Mouse (Mus musculus): ENCODE results near the gene Elmod1.
"Not testable (repeated sequence)": the region's sequence is repeated elsewhere in the genome, so short reads cannot be mapped to it uniquely, and the experiment has no call there.

Gene Elmod1

GRCm38 (mm10) chr9:53975122-53975518 lies at the start of gene Elmod1:
Elmod1 (minus strand) TSS chr9:53975301.
- peak; percentile 11 to 43 for DNase-seq

- peak in 1 of 2 experiments; percentile 8 for DNase-seq
Measured at GRCm38 (mm10) chr9:54022795-54023194, 47.7 kb upstream of the Elmod1 start.

GRCm38 (mm10) chr9:53994528-53994927 lies 19.4 kb upstream of the Elmod1 start:
- no peak for DNase-seq

- not testable (repeated sequence) for DNase-seq
Measured at GRCm38 (mm10) chr9:53992567-53992966, 17.5 kb upstream of the Elmod1 start.

- DNase-seq: peak in 1 of 2 experiments; percentile 21
Measured at GRCm38 (mm10) chr9:53990921-53991320, 15.8 kb upstream of the Elmod1 start.

- DNase-seq: no peak
Measured at GRCm38 (mm10) chr9:53986972-53987371, 11.9 kb upstream of the Elmod1 start.

GRCm38 (mm10) chr9:53984868-53985267 lies 9.8 kb upstream of the Elmod1 start:
- DNase-seq: peak in 1 of 2 experiments; percentile 16

- peak; percentile 8 to 31 for DNase-seq
Measured at GRCm38 (mm10) chr9:53974328-53975121, 576 bp downstream of the Elmod1 start.

- no peak for DNase-seq
Measured at GRCm38 (mm10) chr9:53973929-53974327, 1.2 kb downstream of the Elmod1 start.

GRCm38 (mm10) chr9:53973241-53973640 lies 1.9 kb downstream of the Elmod1 start:
- DNase-seq: no peak

GRCm38 (mm10) chr9:53972358-53972757 lies 2.7 kb downstream of the Elmod1 start:
- DNase-seq: no peak

- DNase-seq: no peak
Measured at GRCm38 (mm10) chr9:53967610-53968368, 7.3 kb downstream of the Elmod1 start.

- no peak for DNase-seq
Measured at GRCm38 (mm10) chr9:53957021-53957420, 18.1 kb downstream of the Elmod1 start.

- no peak for DNase-seq
Measured at GRCm38 (mm10) chr9:53954853-53955252, 20.2 kb downstream of the Elmod1 start.

GRCm38 (mm10) chr9:53947463-53947862 lies 27.6 kb downstream of the Elmod1 start:
- DNase-seq: no peak

- no peak for DNase-seq
Measured at GRCm38 (mm10) chr9:53938555-53938954, 36.5 kb downstream of the Elmod1 start.

- peak in 1 of 2 experiments; percentile 17 for DNase-seq
Measured at GRCm38 (mm10) chr9:53934179-53934578, 40.9 kb downstream of the Elmod1 start.

GRCm38 (mm10) chr9:53933375-53933774 lies 41.7 kb downstream of the Elmod1 start:
- DNase-seq: no peak

- DNase-seq: no peak
Measured at GRCm38 (mm10) chr9:53930906-53931305, 44.2 kb downstream of the Elmod1 start.

GRCm38 (mm10) chr9:53921061-53921460 lies 54.0 kb downstream of the Elmod1 start:
- no peak for DNase-seq

- DNase-seq: no peak
Measured at GRCm38 (mm10) chr9:53915929-53916721, 59.0 kb downstream of the Elmod1 start.

- DNase-seq: no peak
Measured at GRCm38 (mm10) chr9:53910823-53911222, 64.3 kb downstream of the Elmod1 start.

GRCm38 (mm10) chr9:53910331-53910730 lies 64.8 kb downstream of the Elmod1 start:
- no peak for DNase-seq
